Mouse (Mus musculus) hindlimb bud, embryonic 11.5 days (tissue): Measurements from ENCODE around the gene Zfp536.
A peak's percentile ranks its signal among the peaks of the same experiment; 100 is the strongest.

Experiments
- DNase-seq: peaks from one replicate; pipeline ENCODE4 v3.0.0-alpha.2; 2012; ENCODE audit warnings: low read depth, low spot score; ENCODE audit errors: extremely low spot score

Gene Zfp536

DNA sequence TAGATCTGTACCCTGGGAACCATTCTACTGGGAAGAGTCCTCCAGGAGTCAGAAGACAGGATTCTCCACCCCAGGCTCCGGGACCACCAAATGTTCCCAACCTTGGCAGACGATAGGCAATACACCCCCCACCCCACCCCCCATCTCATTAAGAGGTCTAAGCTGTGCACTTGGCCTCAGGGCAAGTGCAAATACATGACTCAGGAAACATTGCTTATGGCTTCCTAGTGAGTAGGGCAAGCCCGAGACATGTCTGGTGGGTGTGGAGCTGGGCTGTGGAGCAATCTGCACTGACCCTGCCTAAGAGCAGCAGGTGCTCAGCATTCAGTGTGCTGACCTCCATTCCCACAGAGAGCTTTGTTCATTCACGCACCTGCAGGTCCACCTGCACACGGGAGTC, 78.4 kb downstream of the Zfp536 start:
- DNase-seq = no peak

DNA sequence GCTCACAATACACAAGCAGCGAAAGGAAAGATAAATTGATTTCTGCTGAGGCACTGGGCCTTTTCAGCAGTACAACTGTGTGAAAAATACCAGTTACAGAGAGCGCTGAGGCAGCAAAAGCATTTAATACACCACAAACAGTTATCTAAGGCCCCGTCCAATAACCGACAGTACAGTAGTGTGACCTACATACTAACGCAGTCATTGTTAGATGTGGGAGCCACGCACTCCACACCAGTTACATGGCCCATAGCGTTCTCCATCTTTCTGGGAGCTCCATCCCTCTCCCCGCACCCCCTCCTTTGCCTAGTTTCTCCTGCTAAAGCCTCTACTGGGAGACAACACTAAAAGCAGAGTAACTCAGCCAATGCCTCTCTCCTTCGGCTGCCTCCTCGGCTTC, 82.8 kb downstream of the Zfp536 start:
- no peak for DNase-seq

DNA sequence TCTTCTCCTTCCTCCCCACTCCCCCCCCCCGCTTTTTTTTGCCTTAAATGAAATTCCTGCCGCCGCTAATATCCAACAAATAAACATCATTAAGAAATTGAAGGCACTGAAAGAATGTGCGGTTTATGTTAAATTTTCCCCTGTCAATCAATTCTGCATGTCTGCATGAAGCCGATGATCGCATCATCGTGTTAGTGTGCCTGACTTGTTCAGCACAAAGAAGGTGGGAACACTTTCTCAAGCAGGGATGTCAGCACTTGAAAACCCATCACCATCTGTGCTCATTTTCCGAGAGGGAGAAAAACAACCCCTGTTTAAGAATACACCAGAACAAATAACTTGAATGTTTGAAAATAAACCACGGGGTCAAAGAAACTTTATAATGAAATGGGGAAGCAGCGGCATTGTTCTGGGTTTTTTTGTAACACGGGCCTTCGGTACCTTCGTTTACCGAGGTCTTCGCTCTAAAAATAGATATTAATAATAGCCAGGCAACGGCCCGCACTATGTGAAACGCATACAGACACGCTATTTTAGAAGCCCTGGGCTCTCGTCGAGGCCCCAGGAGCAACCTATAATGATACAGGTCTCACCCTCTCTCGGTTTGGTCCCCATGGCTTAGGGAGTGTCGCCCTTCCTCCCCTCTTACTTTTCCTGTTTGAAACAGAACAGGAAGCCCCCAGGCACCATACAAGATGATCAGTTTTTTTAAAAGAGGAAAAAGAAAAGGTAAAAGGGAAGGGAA, 83.7 kb downstream of the Zfp536 start:
- no peak for DNase-seq

DNA sequence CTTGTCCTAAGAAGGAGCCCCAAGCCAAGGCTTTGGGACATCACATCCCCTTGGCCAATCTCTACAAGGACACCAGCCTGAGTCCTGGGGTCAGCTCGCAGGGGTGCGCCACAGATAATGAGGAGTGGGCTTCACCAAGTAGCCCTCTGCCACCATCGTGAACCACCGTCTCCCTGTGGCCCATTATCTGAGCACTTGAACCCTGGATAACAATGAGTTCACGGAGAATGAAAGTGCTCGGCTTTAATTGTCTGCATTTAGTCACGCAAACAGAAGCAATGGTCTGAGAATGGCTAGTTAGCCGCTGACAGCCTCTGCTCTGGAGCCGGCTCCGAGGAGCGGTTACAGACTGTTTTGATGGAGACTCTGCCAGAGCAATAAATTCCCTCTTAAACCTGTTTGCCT, 84.3 kb downstream of the Zfp536 start:
- DNase-seq = no peak

DNA sequence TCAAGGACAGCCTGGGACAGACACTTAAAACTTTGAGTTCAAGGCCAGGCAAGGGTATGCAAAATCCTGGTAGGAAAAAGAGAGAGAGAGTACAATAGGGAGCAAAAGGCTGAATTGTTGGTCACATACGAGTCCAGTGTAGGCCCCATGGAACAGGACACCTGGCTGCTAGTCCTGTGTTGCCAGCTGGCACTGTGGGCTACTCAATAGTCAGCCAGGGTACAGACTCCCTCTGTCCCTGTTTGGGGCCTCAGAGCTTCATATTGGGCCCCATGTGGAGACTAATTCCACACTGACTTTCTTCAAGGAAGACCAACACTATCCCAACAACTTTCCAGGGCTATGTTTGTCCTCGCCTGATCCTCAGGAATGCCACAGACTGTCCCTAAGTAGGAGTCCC, 87.1 kb downstream of the Zfp536 start:
- no peak for DNase-seq

DNA sequence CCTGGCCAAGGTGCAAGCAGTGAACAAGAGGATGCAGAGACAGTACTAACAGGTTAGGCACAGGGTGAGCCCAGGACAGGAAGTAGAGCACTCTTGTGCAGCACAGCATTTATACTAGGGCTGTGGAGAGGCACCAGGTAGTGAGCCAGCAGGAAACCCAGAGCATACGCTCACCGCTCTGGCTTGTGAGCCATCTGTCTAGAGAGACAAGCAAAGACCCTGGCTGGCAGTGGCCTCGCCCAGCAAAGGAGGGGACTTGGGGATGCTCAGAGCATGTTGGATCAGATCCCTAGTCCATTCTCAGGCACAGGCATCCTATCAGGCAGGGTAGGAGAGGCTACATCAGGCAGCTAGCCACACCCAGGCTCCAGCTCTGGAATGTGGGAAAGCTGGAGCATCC, 88.2 kb downstream of the Zfp536 start:
- no peak for DNase-seq

DNA sequence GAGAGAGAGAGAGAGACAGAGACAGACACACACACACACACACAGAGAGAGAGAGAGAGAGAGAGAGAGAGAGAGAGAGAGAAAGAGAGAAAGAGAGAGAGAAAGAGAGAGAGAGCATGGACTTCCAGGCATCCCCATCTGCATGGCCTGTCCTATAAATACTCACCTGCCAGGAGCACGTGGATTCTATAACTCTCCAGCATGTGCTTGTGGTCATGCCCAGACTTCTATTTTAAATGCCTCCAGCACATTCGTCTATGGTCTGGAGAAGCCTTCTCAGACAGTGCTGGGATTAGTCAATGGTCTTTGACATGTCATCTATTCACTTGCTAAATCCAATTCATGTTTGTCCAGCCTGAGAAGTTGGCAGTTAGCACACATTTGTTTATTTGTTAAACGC, 92.1 kb downstream of the Zfp536 start:
- DNase-seq = no peak

DNA sequence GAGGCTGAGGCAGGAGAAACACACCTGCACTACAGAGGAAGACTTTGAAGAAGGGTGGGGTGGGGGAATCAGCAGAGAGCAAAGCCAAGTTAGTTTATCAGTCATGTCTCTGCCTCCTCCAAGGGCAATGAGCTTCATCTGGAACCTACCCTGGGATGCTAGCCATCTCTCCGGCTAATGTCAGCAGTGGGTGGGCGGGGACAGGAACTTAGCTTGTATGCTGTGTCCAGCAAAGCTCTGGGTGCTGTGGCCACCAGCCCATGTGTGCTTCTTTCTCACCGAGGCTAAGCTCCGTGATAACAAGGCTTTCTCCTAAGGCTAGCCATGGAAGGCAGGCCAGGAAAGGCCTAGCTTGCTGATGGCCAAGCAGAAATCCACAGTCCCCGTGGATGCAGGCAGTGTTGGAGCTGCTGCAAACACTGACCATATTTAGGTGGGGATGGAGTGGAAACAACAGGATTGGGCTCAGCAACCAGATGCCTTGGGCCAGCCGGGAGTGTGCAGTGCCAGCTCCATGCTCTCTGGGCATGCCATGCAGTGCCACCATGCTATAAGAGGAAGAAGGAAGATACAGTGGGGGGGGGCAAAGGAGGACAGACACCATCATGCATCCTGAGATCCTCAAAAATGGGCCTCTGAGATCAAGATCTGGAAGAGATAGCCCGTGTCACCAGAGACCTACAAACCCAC, 109.6 kb downstream of the Zfp536 start:
- DNase-seq = no peak

DNA sequence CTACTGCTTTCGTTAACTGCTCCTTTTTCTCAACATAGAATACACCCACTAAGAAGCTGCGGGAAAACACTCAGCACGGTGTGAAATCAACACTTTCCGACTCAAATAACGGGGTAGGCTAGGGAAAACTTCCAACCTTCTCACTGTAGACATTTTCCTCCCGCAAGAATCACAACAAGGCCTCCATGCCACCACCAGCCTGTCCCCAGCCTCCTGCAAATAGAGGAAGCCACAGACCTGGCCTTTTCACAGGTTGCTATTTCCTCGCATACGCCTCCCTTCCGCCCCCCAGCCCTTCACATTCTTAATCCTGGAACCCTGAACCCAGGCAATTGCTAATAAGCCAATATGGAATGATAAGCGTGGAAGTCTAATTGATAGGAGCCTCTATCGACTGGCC, 124.8 kb downstream of the Zfp536 start:
- no peak for DNase-seq

DNA sequence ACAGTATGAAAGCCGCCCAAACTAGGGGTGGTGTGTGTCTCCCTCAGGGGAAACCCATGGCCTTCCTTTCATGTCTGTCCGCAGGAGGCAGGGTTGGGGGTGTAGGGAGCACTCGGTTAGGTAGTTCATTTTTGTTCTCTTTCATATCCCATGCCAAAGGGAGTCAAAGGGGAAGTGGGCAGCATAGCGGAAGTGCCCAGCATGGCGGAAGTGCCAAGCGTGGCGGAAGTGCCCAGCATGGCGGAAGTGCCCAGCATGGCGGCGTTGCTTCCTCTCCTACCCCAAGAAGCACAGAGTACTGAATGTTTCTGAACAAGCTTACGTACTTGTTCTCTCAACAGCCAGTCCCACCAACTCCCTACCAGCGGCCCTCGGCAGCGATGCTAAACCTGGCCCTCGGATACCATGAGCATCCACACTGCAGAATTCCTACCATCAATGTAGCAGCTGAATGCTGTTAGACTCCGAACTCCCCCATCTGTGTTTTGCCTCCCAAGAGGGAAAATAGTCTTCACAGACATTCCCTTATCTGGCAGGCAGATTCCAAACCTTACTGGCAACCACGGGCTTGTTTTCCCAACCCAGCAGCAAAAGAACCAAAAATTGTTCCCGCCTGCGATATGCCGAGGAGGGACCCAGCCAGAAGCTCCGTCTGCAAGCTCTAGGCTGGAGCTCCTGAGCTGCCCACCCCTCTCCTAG, 125.4 kb downstream of the Zfp536 start:
- DNase-seq = no peak

DNA sequence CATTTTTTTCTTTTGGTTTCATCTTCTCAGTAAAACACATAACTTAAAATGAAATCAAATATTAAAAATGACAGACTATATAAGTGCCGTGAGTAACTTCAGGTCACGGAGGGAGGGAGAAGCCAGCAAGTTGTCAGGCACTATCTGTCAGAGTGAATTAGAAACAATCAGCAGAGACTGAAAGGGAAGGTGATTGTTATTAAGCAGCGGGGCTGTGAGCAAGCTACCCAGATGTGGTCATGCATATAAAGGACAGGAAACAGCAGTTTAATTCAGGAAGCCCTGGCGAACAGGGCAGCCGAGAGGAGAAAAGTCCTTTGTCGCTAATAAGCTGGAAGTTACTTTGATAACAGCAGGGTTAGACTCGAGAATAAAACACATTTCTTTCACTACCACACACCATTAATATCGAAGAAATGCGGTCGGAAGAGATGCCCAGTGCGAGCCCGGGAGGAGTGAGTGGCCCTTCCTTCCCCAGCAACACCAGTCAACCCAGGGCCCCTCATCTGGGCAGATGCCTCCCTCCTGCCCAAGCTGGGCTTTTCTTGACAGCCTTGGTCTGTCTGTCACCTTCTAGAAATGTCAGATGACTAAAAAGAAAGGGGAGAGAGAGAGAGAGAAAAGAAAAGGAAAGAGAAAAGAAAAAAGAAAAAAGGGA, 133.6 kb downstream of the Zfp536 start:
- DNase-seq = peak; percentile 20

DNA sequence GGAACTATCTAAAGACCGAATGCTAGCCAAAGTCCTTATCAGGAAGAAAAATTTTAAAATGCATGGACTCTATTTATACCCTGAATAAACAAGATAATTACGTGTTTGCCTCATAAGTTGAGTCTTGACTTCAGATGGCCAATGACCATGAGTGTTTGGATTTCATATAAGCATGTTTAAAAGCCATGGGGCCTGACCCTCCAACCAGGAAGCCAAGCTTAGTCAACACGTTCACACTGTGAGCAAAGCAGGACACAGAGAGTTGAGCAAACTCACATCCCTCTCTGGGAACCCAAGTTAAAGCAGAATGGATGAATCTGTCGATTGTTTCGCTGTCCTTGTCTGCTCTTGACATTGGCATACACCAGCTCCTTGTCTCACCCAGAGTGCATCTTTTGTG, 138.6 kb downstream of the Zfp536 start:
- DNase-seq = no peak

DNA sequence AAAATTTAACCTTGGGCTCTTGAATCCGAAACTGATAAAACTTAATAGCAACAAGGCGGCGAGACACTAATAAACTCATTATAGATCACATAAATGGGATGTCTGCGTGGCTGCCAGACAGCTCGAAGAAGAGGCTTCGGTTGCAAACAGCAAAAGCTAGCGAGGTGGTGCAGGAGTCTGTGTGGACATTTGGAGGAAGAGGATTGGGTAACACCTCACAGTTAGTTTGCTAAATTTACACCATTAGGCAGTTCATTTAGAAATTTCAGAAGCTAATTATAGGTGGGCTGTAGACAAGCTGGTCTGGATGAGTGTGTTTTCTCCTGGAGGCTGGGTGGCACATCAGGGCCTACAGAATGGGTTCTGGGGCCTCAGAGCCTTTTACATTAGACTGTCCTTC, 143.0 kb downstream of the Zfp536 start:
- DNase-seq = no peak

DNA sequence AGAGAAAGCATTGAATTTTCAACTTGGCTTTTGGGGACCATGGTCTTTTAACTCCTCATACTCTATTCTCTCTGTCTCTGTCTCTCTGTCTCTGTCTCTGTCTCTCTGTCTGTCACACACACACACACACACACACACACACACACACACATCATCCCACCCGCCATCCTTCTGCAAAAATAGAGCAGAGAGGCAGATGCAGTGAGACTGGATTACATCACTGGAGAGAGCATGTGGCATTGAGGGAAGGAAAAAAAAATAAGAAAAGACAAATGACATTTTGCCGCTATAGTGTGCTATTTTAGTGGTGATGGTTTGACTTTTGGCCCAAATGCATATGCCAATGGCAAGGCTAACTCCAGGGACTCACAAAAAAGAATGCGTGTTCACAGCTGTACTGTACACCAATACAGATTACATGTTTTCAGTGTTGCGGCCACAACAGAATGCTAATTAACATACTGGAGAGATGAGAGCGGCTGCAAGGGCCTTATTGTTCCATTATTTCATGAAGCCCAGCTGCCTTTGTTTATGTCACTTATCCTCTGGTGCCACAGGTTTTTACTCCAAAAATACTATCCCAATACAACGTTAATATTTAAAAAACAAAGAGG, 145.4 kb downstream of the Zfp536 start:
- DNase-seq = no peak

DNA sequence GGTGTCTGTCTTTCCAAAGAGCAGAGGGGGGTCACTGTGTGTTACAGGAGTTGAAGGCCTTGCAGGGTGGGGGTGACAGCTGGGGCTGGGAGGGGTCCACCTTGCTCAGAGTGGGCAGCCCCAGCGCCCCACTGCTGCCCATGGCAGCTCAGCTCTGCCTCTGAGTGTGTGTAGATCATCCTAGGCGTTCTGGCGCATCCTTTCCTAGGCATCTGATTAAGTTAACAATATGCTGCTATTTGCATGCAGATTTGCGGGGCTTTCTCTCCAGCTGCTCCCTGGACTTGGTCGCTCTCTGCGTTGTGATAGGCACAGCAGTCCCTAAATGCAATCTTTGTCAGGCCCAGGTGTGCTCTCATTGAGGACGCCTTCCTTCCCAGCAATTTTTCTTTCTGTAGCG, 147.7 kb downstream of the Zfp536 start:
- DNase-seq = no peak

DNA sequence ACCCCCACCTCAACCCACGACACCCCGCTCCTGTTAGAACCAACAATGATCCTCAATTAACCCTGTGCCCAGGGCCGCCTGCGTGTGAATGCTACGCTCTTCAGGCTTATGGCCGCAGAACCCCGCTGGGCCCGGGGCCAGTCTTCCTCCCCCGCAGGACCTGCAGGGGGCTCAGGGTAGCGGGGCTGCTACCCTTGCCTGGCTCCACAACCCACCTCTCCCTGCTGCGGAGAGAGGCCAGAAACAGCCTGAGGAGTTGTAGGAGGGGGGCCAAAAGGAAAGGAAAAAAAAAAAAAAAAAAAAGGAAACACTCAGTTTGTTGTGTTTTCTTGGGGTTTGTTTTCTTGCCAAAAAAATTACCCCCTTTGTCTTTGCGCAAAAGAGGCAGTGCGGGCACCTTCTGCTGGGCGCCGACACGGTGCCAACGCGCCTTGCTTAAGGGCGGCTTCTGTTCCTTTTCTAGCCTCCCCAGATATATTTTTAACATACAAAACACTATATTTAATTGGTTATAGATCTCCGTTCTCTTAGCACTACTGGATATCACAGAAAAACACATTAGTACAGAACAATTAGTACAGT, 148.6 kb downstream of the Zfp536 start:
- no peak for DNase-seq

DNA sequence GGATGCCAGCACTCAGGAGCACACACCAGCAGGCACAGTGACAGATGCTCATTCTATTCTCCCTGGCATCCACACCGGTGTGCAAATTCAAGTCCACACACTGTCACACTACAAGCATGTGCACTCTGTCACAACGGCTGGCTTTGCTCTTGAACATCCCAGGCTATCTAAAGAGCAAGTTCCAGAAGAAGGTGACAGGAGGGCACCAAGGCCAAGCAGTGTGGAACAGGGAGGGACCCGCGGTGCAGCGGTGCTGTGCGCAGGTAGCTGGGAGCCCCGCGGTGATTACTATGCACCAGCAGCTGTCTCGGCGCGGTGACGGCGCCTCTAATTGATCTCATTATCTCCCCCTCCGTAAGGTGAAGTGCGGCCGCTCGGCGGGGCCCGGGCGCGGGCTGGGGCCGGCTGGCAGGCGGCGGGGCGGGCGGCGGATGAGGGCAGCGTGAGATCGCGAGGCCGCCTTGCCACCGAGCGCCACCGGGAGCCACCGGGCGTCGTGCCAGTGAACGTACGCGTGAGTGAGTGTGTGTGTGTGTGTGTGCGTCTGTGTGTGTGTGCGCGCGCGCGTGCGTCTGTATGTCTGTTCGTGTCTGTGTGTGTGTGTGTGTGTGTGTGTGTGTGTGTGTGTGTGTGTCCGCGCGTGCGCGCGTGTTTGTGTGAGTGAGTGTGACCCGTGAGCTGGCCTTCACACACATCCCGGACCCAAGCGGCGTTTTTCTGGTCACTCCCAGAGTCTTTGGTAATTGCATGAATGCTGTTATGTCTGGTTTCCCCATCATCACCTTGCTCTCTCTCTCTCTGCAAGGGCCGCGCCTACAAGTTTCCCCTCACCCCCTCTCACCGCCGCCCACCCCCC, 149.3 kb downstream of the Zfp536 start:
- DNase-seq = no peak

DNA sequence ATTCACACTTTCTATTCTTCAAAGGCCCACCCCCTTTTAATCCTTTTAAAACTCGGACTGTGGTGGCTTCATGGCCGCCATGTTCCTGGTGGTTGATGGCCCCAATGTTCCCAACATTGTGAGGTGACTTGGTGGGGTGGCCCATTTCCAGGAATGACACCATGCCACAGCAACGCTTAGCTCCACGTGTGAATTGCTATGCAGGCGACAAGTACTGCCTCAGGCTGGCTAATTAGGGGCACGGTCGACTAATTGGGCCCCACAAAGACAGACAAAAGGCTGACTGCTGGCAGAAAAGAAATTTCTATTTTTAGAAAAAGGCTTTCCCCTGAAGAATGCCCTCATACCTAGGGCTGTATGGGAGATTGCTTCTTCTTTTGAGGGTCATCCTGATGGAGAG, 154.2 kb downstream of the Zfp536 start:
- no peak for DNase-seq

DNA sequence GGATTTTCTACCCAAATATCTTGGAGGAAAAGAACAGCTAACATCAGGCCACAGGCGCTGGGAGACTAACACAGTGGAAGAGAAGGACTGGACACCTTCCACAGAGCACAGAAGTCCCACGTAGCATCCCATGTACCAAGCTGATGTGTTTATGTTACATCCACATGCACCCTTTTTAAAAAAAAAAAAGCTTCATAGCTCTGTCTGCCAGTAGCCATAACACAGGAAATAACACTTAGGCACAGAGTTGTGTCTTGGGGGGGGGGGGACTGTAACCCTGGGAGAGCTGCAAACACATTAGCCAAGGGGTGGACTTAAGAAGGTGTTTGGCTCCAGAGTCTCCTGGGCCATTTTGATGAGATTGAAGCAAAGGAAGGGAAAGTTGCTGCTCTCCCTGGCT, 155.6 kb downstream of the Zfp536 start:
- DNase-seq = no peak

DNA sequence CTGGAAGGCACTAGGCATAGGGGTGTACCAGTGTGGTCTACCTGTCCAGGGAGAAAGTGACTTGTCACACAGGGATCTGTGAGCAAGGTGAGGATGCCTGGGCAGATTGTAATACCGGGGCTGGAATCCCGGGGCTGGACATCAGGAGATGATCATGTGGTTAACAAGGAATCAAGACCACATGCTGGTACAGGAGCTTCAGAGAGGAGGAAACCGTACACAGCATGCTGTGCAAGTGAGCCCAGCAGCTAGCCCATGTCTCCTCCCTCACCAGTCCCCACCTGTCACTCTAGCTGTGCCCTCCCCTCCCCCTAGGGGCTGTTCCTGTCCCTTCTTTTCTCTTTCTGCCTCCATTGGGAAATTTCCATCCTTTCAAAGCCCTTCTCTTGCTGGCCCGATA, 157.5 kb downstream of the Zfp536 start:
- DNase-seq = no peak
